Mouse (Mus musculus) lung, adult 2 months (tissue): ENCODE results near the gene Ptpn7.
A peak's percentile ranks its signal among the peaks of the same experiment; 100 is the strongest.

Source experiments
- CTCF ChIP-seq: fragments of 200-500 bp; IDR thresholded peaks from 2 replicates; pipeline ENCODE4 v1.5.1; 2011; ENCODE audit warnings: mild to moderate bottlenecking, low read length, control low read depth; ENCODE audit not compliant: insufficient read depth
- POLR2A ChIP-seq: fragments of 200-500 bp; IDR thresholded peaks from 2 replicates; pipeline ENCODE4 v1.6.1; 2011; ENCODE audit warnings: low read depth, mild to moderate bottlenecking, control low read depth, low read length, borderline replicate concordance; ENCODE audit errors: extremely low read depth

GRCm38 (mm10) chr1:135146077-135146945, 13.8 kb downstream of the Ptpn7 start, which contains the start of gene Arl8a:
- no peak for TF ChIP-seq CTCF
- TF ChIP-seq POLR2A = peak; percentile 28; the same call in 1 of the 2 replicates
